Mouse (Mus musculus) heart, postnatal 0 days (tissue): ENCODE measurements at regions not wholly inside any gene's neighbourhood (a gene's known extent, or its start where the extent isn't known, plus 50 kb on each side); places are given as distances from the start of the nearest gene placed in this dataset.

ENCODE experiments used
- ATAC-seq: fragments of 200-750 bp; cut with Nextera tagmentation; 2 replicates; pipeline ENCODE4 v1.8.0; 2017; ENCODE audit warnings: low read depth, moderate number of reproducible peaks, moderate library complexity; ENCODE audit not compliant: insufficient read depth
- DNase-seq: peaks from one replicate; pipeline ENCODE4 v3.0.0-alpha.2; 2016; ENCODE audit warnings: low spot score
- H3K27ac ChIP-seq: fragments of 300-500 bp; sonication (generic); 2 replicates; pipeline ENCODE4 v1.5.1; 2014; ENCODE audit warnings: low read depth, mild to moderate bottlenecking
- H3K27me3 ChIP-seq: fragments of 300-500 bp; sonication (generic); 2 replicates; pipeline ENCODE4 v1.6.1; 2014; ENCODE audit warnings: low read length, mixed read lengths; ENCODE audit not compliant: control insufficient read depth, insufficient read depth
- H3K36me3 ChIP-seq: fragments of 300-500 bp; sonication (generic); replicated peaks from 2 replicates; pipeline ENCODE4 v1.6.1; 2014; ENCODE audit warnings: low read length, mixed read lengths; ENCODE audit not compliant: control insufficient read depth, insufficient read depth
- H3K4me1 ChIP-seq: fragments of 300-500 bp; sonication (generic); 2 replicates; pipeline ENCODE4 v1.6.1; 2014; ENCODE audit warnings: antibody characterized with exemption; ENCODE audit not compliant: control insufficient read depth, insufficient read depth
- H3K4me2 ChIP-seq: fragments of 300-500 bp; sonication (generic); 2 replicates; pipeline ENCODE4 v1.6.1; 2014; ENCODE audit warnings: low read depth, mild to moderate bottlenecking, low read length, moderate library complexity
- H3K4me3 ChIP-seq: fragments of 300-500 bp; sonication (generic); 2 replicates; pipeline ENCODE4 v1.5.1; 2014; ENCODE audit warnings: low read depth, low read length
- H3K9ac ChIP-seq: fragments of 300-500 bp; sonication (generic); replicated peaks from 2 replicates; pipeline ENCODE4 v1.6.1; 2014; ENCODE audit warnings: low read depth, low read length, mixed read lengths
- H3K9me3 ChIP-seq: fragments of 300-500 bp; sonication (generic); replicated peaks from 2 replicates; pipeline ENCODE4 v1.6.1; 2016; ENCODE audit warnings: low read length; ENCODE audit not compliant: control insufficient read depth
- CTCF ChIP-seq: IDR thresholded peaks from 2 replicates; pipeline ENCODE4 v1.5.1; 2016; ENCODE audit warnings: antibody characterized with exemption, control low read depth, low read depth
- EP300 ChIP-seq: IDR thresholded peaks from 2 replicates; pipeline ENCODE4 v1.6.1; 2016; ENCODE audit warnings: antibody characterized with exemption, low read depth
- WGBS: fragments of 180-500 bp; shearing (Covaris S2); extraction: QIAGEN DNeasy Blood & Tissue Kit; methylation state at CpG from one replicate; pipeline ENCODE4 v1.1.7; 2014; 5-methylcytosine and 5-hydroxymethylcytosine counted together

GRCm38 (mm10) chr16:93384039-93384537, 219.8 kb downstream of the Setd4 start:
- no peaks in the 10 kb centered on the region for H3K36me3 ChIP-seq
- DNase-seq = no peak
- H3K9ac ChIP-seq = no peak overlapping the region
- no peaks in the 10 kb centered on the region for H3K9me3 ChIP-seq
- H3K4me1 ChIP-seq = 0 out of 2 replicates have a peak, but pooled peaks cover 8% of the 10 kb centered on the region
- no peak overlapping the region for H3K27ac ChIP-seq
- H3K4me3 ChIP-seq = no peak overlapping the region
- no peak for ATAC-seq
- H3K27me3 ChIP-seq = 0 out of 2 replicates have a peak, but pooled peaks cover 14% of the 10 kb centered on the region
- H3K4me2 ChIP-seq = no peak overlapping the region
- no peak for TF ChIP-seq CTCF
- no peak for TF ChIP-seq EP300
- WGBS = 20% methylated on average over 8 of the region's 8 CpGs

GRCm38 (mm10) chr16:93382945-93383344, 220.9 kb downstream of the Setd4 start:
- no peak overlapping the region for H3K4me3 ChIP-seq
- TF ChIP-seq EP300 = no peak
- TF ChIP-seq CTCF = no peak
- 0 out of 2 replicates have a peak, but pooled peaks cover 8% of the 10 kb centered on the region for H3K4me1 ChIP-seq
- H3K4me2 ChIP-seq = no peak overlapping the region
- WGBS = 67% methylated on average over 3 of the region's 3 CpGs
- no peak for DNase-seq
- H3K27ac ChIP-seq = no peak overlapping the region
- no peak for ATAC-seq
- H3K36me3 ChIP-seq = no peaks in the 10 kb centered on the region
- no peak overlapping the region for H3K9ac ChIP-seq
- no peaks in the 10 kb centered on the region for H3K9me3 ChIP-seq
- peaks cover 22% of the 10 kb centered on the region; the same call in 1 of the 2 replicates for H3K27me3 ChIP-seq

- WGBS = 59% methylated on average over 13 of the region's 13 CpGs
- DNase-seq = no peak
- ATAC-seq = no peak
- TF ChIP-seq CTCF (no peak), EP300 (no peak)
- H3K4me3 ChIP-seq = no peak overlapping the region
- no peak overlapping the region for H3K4me2 ChIP-seq
- peaks cover 17% of the 10 kb centered on the region; the same call in 1 of the 2 replicates for H3K27me3 ChIP-seq
- no peaks in the 10 kb centered on the region for H3K36me3 ChIP-seq
- no peaks in the 10 kb centered on the region for H3K9me3 ChIP-seq
- no peak overlapping the region for H3K27ac ChIP-seq
- no peak overlapping the region for H3K9ac ChIP-seq
- 0 out of 2 replicates have a peak, but pooled peaks cover 8% of the 10 kb centered on the region for H3K4me1 ChIP-seq
Observed at GRCm38 (mm10) chr16:93380717-93381671, 222.9 kb downstream of the Setd4 start.

- Histone ChIP-seq H3K36me3 (no peaks in the 10 kb centered on the region), H3K9ac (no peak overlapping the region), H3K27me3 (peaks cover 17% of the 10 kb centered on the region; the same call in 1 of the 2 replicates), H3K4me1 (0 out of 2 replicates have a peak, but pooled peaks cover 8% of the 10 kb centered on the region), H3K4me3 (no peak overlapping the region), H3K4me2 (no peak overlapping the region), H3K27ac (no peak overlapping the region), H3K9me3 (no peaks in the 10 kb centered on the region)
- TF ChIP-seq EP300 = no peak
- TF ChIP-seq CTCF = no peak
- ATAC-seq = no peak
- DNase-seq = no peak
- WGBS = 17% methylated on average over 4 of the region's 4 CpGs
Observed at GRCm38 (mm10) chr16:93380117-93380516, 223.7 kb downstream of the Setd4 start.

GRCm38 (mm10) chr16:93379611-93380010, 224.3 kb downstream of the Setd4 start:
- Histone ChIP-seq H3K9ac (no peak overlapping the region), H3K36me3 (no peaks in the 10 kb centered on the region), H3K27ac (no peak overlapping the region), H3K4me3 (no peak overlapping the region), H3K27me3 (peaks cover 16% of the 10 kb centered on the region; the same call in 1 of the 2 replicates), H3K4me1 (0 out of 2 replicates have a peak, but pooled peaks cover 8% of the 10 kb centered on the region), H3K9me3 (no peaks in the 10 kb centered on the region), H3K4me2 (no peak overlapping the region)
- 28% methylated on average over 6 of the region's 6 CpGs for WGBS
- no peak for ATAC-seq
- TF ChIP-seq CTCF = no peak
- TF ChIP-seq EP300 = no peak
- no peak for DNase-seq
